In the genomic region with DNA sequence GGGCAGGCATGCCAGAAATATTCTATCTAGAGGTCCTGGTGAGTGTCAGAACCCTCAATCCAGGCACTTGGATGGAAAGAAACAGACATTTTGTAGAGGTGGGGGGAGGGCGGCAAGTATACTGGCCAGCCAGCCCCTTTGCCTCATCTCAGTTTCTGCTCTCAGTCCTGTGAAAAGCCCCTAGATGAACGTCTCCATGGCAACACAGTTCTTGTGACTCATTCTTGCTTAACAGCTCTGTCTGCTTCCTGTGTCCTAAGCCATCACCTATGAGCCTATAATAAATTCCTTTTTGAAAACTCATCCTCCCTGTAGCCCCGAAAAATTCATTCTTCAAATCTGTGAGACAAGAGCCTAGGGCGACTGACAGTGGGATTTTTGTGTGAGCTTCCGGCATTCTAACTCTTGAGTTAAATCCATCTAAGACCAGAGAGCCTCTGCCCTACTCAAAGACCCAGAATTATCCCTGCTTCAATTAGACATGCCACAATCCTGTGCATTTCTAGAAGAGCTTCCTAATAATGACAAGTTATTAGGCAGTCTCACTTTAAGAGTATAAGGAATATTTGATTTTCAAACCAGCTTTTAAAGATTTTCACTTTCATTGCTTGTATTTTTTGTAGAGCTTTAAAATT, we compare ENCODE assay signal across 9 mouse cellular contexts.
DNase-seq lines count a peak whose midpoint lies in the region; ATAC-seq and TF ChIP-seq lines count a peak whose summit lies in the region.
"Had no signal": no experiment of that assay in that cellular context is flagged by ENCODE, and none has a peak within 500 bp of the region (broad histone marks: within the 10 kb centered on the region; RNA-seq: fewer than 3 reads in every experiment).

No protein-coding gene starts in this region.

- in situ Hi-C loops in CH12.LX (cut with MboI; ENCODE audit: low pct_ligation_motif_present, low pct_unique_long_range_greater_than_20kb, low sequenced_read_pairs) = no loop called here

- peak; percentile 43 for DNase-seq in CH12.LX (ENCODE audit: extremely low read depth)
- peak; percentile 4 for DNase-seq in adipocyte (ENCODE audit: low spot score)
- DNase-seq in forebrain, postnatal 0 days = peak; percentile 40
- DNase-seq in midbrain, embryonic 14.5 days = peak; percentile 79
- no peak for DNase-seq in ovary, postnatal 36 days (ENCODE audit: low spot score)
- DNase-seq in thymus, postnatal 0 days (ENCODE audit: low spot score) = no peak
- DNase-seq in spleen, postnatal 36 days (ENCODE audit: low spot score in 2 of 2) = no peak
- DNase-seq in heart, adult 9 months (ENCODE audit: low spot score in 2 of 2) = no peak

- TF ChIP-seq RAD21 in CH12.LX (IDR thresholded peaks at IDR 0.05; ENCODE audit: low read depth, low read length) = no peak

- no peaks in the 10 kb centered on the region for H3K27me3 ChIP-seq in CH12.LX (replicated peaks)
- H3K27me3 ChIP-seq in forebrain, postnatal 0 days (ENCODE audit: insufficient read depth, low read length) = no peaks in the 10 kb centered on the region
- H3K27me3 ChIP-seq in midbrain, embryonic 14.5 days (ENCODE audit: control insufficient read depth, insufficient read depth, low read length) = no peaks in the 10 kb centered on the region

- H3K4me1 ChIP-seq in CH12.LX (ENCODE audit: control insufficient read depth in 1 of 2, insufficient read depth in 2 of 2) = peaks cover 0 to 7% of the 10 kb centered on the region in 2 experiments; a peak in 1 of 4 replicates
- H3K4me1 ChIP-seq in forebrain, postnatal 0 days (ENCODE audit: insufficient read depth) = no peaks in the 10 kb centered on the region; the same call in 1 of the 2 replicates
- H3K4me1 ChIP-seq in midbrain, embryonic 14.5 days (ENCODE audit: control insufficient read depth, insufficient read depth, low read length) = peaks cover 4% of the 10 kb centered on the region; the same call in 1 of the 2 replicates
- H3K4me1 ChIP-seq: heart, embryonic 10.5 days had no signal

- H3K79me2 ChIP-seq in CH12.LX (replicated peaks; ENCODE audit: control insufficient read depth, extremely low read depth, insufficient read depth, poor library complexity, severe bottlenecking) = no peaks in the 10 kb centered on the region

- no peak overlapping the region for H3K4me2 ChIP-seq in CH12.LX (ENCODE audit: insufficient read depth, low read depth, poor library complexity, severe bottlenecking)
- H3K4me2 ChIP-seq in forebrain, postnatal 0 days (ENCODE audit: low read depth) = no peak overlapping the region
- H3K4me2 ChIP-seq in midbrain, embryonic 14.5 days (ENCODE audit: low read length) = peak overlapping the region; percentile 32

- TF ChIP-seq EP300 in CH12.LX (IDR thresholded peaks at IDR 0.05; ENCODE audit: low read length) = no peak

- no peak overlapping the region for H3K4me3 ChIP-seq in CH12.LX (replicated peaks in 1 of 3; ENCODE audit: low read depth in 2 of 3, low read length in 2 of 3, poor library complexity in 1 of 3)
- no peak overlapping the region for H3K4me3 ChIP-seq in forebrain, postnatal 0 days (ENCODE audit: low read depth, low read length)
- no peak overlapping the region for H3K4me3 ChIP-seq in midbrain, embryonic 14.5 days (replicated peaks; ENCODE audit: low read depth, low read length)
- H3K4me3 ChIP-seq: heart, embryonic 10.5 days had no signal

- peak; percentile 85 for ATAC-seq in forebrain, postnatal 0 days
- ATAC-seq in midbrain, embryonic 14.5 days (ENCODE audit: low FRiP score, low TSS enrichment) = peak; percentile 86

- TF ChIP-seq POLR2A in CH12.LX (IDR thresholded peaks at IDR 0.05; ENCODE audit: low read depth, low read length) = no peak

- dilution Hi-C loops in CH12.LX (cut with MboI; ENCODE audit: extremely low pct_ligation_motif_present, extremely low pct_unique_long_range_greater_than_20kb, low sequenced_read_pairs) = no loop called here

- no peaks in the 10 kb centered on the region for H3K9me3 ChIP-seq in CH12.LX (replicated peaks; ENCODE audit: low read length)
- no peaks in the 10 kb centered on the region for H3K9me3 ChIP-seq in forebrain, postnatal 0 days (ENCODE audit: low read length)
- H3K9me3 ChIP-seq in midbrain, embryonic 14.5 days (ENCODE audit: control insufficient read depth, low read length) = no peaks in the 10 kb centered on the region
- H3K9me3 ChIP-seq: heart, embryonic 10.5 days had no signal

- H3K9ac ChIP-seq in CH12.LX (ENCODE audit: insufficient read depth, low read depth) = no peak overlapping the region
- no peak overlapping the region for H3K9ac ChIP-seq in forebrain, postnatal 0 days
- no peak overlapping the region for H3K9ac ChIP-seq in midbrain, embryonic 14.5 days (replicated peaks; ENCODE audit: low read length)

- no peak overlapping the region for H3K27ac ChIP-seq in CH12.LX (ENCODE audit: insufficient read depth, low read depth)
- H3K27ac ChIP-seq in forebrain, postnatal 0 days (ENCODE audit: low read depth, low read length) = peak overlapping the region; percentile 35; the same call in 1 of the 2 replicates
- H3K27ac ChIP-seq in midbrain, embryonic 14.5 days (replicated peaks; ENCODE audit: low read depth, low read length) = peak overlapping the region; percentile 75
- H3K27ac ChIP-seq: heart, embryonic 10.5 days had no signal

- TF ChIP-seq CTCF in CH12.LX (conservative IDR thresholded peaks at IDR 0.05 in 1 of 2, IDR thresholded peaks at IDR 0.05 in 1 of 2; ENCODE audit: low read depth in 2 of 2, low read length in 2 of 2) = no peak
- no peak for TF ChIP-seq CTCF in forebrain, postnatal 0 days (IDR thresholded peaks at IDR 0.05; ENCODE audit: low read depth)

- 32% methylated on average over 5 of the region's 5 CpGs for WGBS in forebrain, postnatal 0 days
- WGBS in midbrain, embryonic 14.5 days = 27% methylated on average over 5 of the region's 5 CpGs

- H3K36me3 ChIP-seq in CH12.LX (replicated peaks in 1 of 2; ENCODE audit: control insufficient read depth in 1 of 2, insufficient read depth in 1 of 2, low read length in 1 of 2) = no peaks in the 10 kb centered on the region
- no peaks in the 10 kb centered on the region for H3K36me3 ChIP-seq in forebrain, postnatal 0 days (ENCODE audit: insufficient read depth)
- no peaks in the 10 kb centered on the region for H3K36me3 ChIP-seq in midbrain, embryonic 14.5 days (ENCODE audit: control insufficient read depth, insufficient read depth, low read length)
- H3K36me3 ChIP-seq: heart, embryonic 10.5 days had no signal

TF ChIP-seq in CH12.LX, 34 proteins besides CTCF, POLR2A, EP300 and RAD21:
- TF ChIP-seq CHD1 (IDR thresholded peaks at IDR 0.05; ENCODE audit: low read depth, low read length) = no peak
- no peak for TF ChIP-seq ZKSCAN1 (IDR thresholded peaks at IDR 0.05; ENCODE audit: borderline replicate concordance, low read depth, low read length)
- TF ChIP-seq ZNF384 (IDR thresholded peaks at IDR 0.05; ENCODE audit: low read depth, low read length) = no peak
TF ChIP-seq in CH12.LX: peak in this region for 0.

Comparison
In these comparisons a context has a peak if more than half of its experiments do, and no peak if none do; other contexts are left out.
1. DNase-seq: peak in CH12.LX (single experiment), adipocyte (single experiment), forebrain, postnatal 0 days (single experiment) and midbrain, embryonic 14.5 days (single experiment); none in ovary, postnatal 36 days (single experiment), thymus, postnatal 0 days (single experiment), spleen, postnatal 36 days (0 of 2) and heart, adult 9 months (0 of 2).